Mouse (Mus musculus) forebrain, embryonic 14.5 days (tissue): ENCODE data around the gene Grin2d. TPM values are rescaled to one million over a fixed set of nuclear protein-coding genes. Genes with fewer than 3 reads are reported as not detected.
A peak's percentile ranks its signal among the peaks of the same experiment; 100 is the strongest.

ENCODE experiments used
- ATAC-seq: fragments of 200-750 bp; cut with Nextera tagmentation; 2 replicates; pipeline ENCODE4 v1.8.0; 2017; ENCODE audit warnings: mild to moderate bottlenecking, moderate library complexity
- DNase-seq: peaks from one replicate; pipeline ENCODE4 v3.0.0-alpha.2; 2015; ENCODE audit warnings: low spot score
- H3K27ac ChIP-seq: fragments of 300-500 bp; sonication (generic); 2 replicates; pipeline ENCODE4 v1.5.1; 2014; ENCODE audit warnings: low read depth, mild to moderate bottlenecking, control low read depth, low read length, moderate library complexity
- H3K27me3 ChIP-seq: fragments of 300-500 bp; sonication (generic); replicated peaks from 2 replicates; pipeline ENCODE4 v1.6.1; 2014; ENCODE audit warnings: low read length, control low read depth, mixed read lengths; ENCODE audit not compliant: control insufficient read depth, insufficient read depth
- H3K36me3 ChIP-seq: fragments of 300-500 bp; sonication (generic); 2 replicates; pipeline ENCODE4 v1.6.1; 2014; ENCODE audit warnings: low read length, control low read depth; ENCODE audit not compliant: control insufficient read depth, insufficient read depth
- H3K4me1 ChIP-seq: fragments of 300-500 bp; sonication (generic); 2 replicates; pipeline ENCODE4 v1.6.1; 2014; ENCODE audit warnings: antibody characterized with exemption, low read length, control low read depth; ENCODE audit not compliant: control insufficient read depth, insufficient read depth
- H3K4me2 ChIP-seq: fragments of 300-500 bp; sonication (generic); 2 replicates; pipeline ENCODE4 v1.6.1; 2014; ENCODE audit warnings: mild to moderate bottlenecking, control low read depth, low read length
- H3K4me3 ChIP-seq: fragments of 300-500 bp; sonication (generic); 2 replicates; pipeline ENCODE4 v1.5.1; 2014; ENCODE audit warnings: low read depth, low read length, control low read depth
- H3K9ac ChIP-seq: fragments of 300-500 bp; sonication (generic); 2 replicates; pipeline ENCODE4 v1.6.1; 2014; ENCODE audit warnings: mild to moderate bottlenecking, low read length, control low read depth, moderate library complexity
- H3K9me3 ChIP-seq: fragments of 300-500 bp; sonication (generic); replicated peaks from 2 replicates; pipeline ENCODE4 v1.6.1; 2016; ENCODE audit warnings: low read length, control low read depth, mixed read lengths; ENCODE audit not compliant: control insufficient read depth
- WGBS: fragments of 180-500 bp; shearing (Covaris S2); extraction: QIAGEN DNeasy Blood & Tissue Kit; methylation state at CpG from one replicate; pipeline ENCODE4 v1.1.7; 2014; 5-methylcytosine and 5-hydroxymethylcytosine counted together
- polyA plus RNA-seq: library from polyadenylated mRNA; unstranded; fragments of >200 nt; fragmentation: Nextera tagmentation; extraction: Ambion mirVana; gene quantifications from 2 replicates; pipeline ENCODE4 v1.2.1, GENCODE M21; 2014

Grin2d gene
- polyA plus RNA-seq, 1 experiment from 2014 or later = 0.52 TPM

GRCm38 (mm10) chr7:45812921-45813320, 65.3 kb downstream of the Grin2d start:
- ATAC-seq = no peak
- Histone ChIP-seq H3K27me3 (no peaks in the 10 kb centered on the region), H3K4me3 (peak overlapping the region; percentile 92), H3K4me2 (peak overlapping the region; percentile 94), H3K9ac (peak overlapping the region; percentile 100), H3K9me3 (no peaks in the 10 kb centered on the region), H3K27ac (no peak overlapping the region), H3K4me1 (peaks cover 21% of the 10 kb centered on the region), H3K36me3 (peaks cover 50% of the 10 kb centered on the region)
- DNase-seq = no peak
- 90% methylated on average over 8 of the region's 8 CpGs for WGBS

- H3K4me1 ChIP-seq = peaks cover 9% of the 10 kb centered on the region
- H3K27ac ChIP-seq = no peak overlapping the region
- H3K4me2 ChIP-seq = no peak overlapping the region
- H3K36me3 ChIP-seq = peaks cover 74% of the 10 kb centered on the region
- DNase-seq = no peak
- no peak overlapping the region for H3K9ac ChIP-seq
- H3K4me3 ChIP-seq = no peak overlapping the region
- WGBS = 88% methylated on average over 14 of the region's 14 CpGs
- ATAC-seq = no peak
- no peaks in the 10 kb centered on the region for H3K27me3 ChIP-seq
- H3K9me3 ChIP-seq = no peaks in the 10 kb centered on the region
Observed at GRCm38 (mm10) chr7:45809276-45810075, 68.7 kb downstream of the Grin2d start.

GRCm38 (mm10) chr7:45808471-45808870, 69.7 kb downstream of the Grin2d start:
- peaks cover 84% of the 10 kb centered on the region for H3K36me3 ChIP-seq
- H3K9ac ChIP-seq = no peak overlapping the region
- 38% methylated on average over 10 of the region's 11 CpGs for WGBS
- DNase-seq (no peak), ATAC-seq (no peak)
- H3K4me3 ChIP-seq = no peak overlapping the region
- H3K4me1 ChIP-seq = peaks cover 9% of the 10 kb centered on the region
- no peaks in the 10 kb centered on the region for H3K9me3 ChIP-seq
- no peak overlapping the region for H3K27ac ChIP-seq
- H3K27me3 ChIP-seq = no peaks in the 10 kb centered on the region
- no peak overlapping the region for H3K4me2 ChIP-seq

GRCm38 (mm10) chr7:45805941-45806340, 72.2 kb downstream of the Grin2d start:
- Histone ChIP-seq H3K27me3 (no peaks in the 10 kb centered on the region), H3K4me1 (no peaks in the 10 kb centered on the region), H3K27ac (no peak overlapping the region; the same call in 1 of the 2 replicates), H3K9ac (no peak overlapping the region), H3K4me2 (no peak overlapping the region), H3K9me3 (no peaks in the 10 kb centered on the region), H3K36me3 (peaks cover 86% of the 10 kb centered on the region), H3K4me3 (no peak overlapping the region)
- DNase-seq (no peak), ATAC-seq (no peak)
- WGBS = 67% methylated on average over 5 of the region's 5 CpGs

GRCm38 (mm10) chr7:45802551-45802950, 75.6 kb downstream of the Grin2d start:
- H3K36me3 ChIP-seq = peaks cover 75% of the 10 kb centered on the region
- DNase-seq (no peak), ATAC-seq (no peak)
- no peak overlapping the region for H3K4me3 ChIP-seq
- no peak overlapping the region for H3K9ac ChIP-seq
- H3K4me1 ChIP-seq = peaks cover 8% of the 10 kb centered on the region
- no peak overlapping the region for H3K4me2 ChIP-seq
- H3K27ac ChIP-seq = no peak overlapping the region
- H3K27me3 ChIP-seq = no peaks in the 10 kb centered on the region
- no peaks in the 10 kb centered on the region for H3K9me3 ChIP-seq
- 92% methylated on average over 6 of the region's 6 CpGs for WGBS

- Histone ChIP-seq H3K27me3 (0 out of 2 replicates have a peak, but pooled peaks cover 2% of the 10 kb centered on the region), H3K4me3 (no peak overlapping the region), H3K9ac (no peak overlapping the region), H3K4me2 (no peak overlapping the region), H3K4me1 (peaks cover 9% of the 10 kb centered on the region), H3K36me3 (peaks cover 71% of the 10 kb centered on the region), H3K9me3 (no peaks in the 10 kb centered on the region), H3K27ac (no peak overlapping the region)
- ATAC-seq (peak; percentile 67), DNase-seq (peak; percentile 93)
- WGBS = 3% methylated on average over 12 of the region's 12 CpGs
Observed at GRCm38 (mm10) chr7:45801348-45801747, 76.8 kb downstream of the Grin2d start.

GRCm38 (mm10) chr7:45800546-45801204, 77.5 kb downstream of the Grin2d start:
- Histone ChIP-seq H3K9ac (no peak overlapping the region), H3K4me1 (peaks cover 9% of the 10 kb centered on the region), H3K27ac (no peak overlapping the region), H3K36me3 (peaks cover 71% of the 10 kb centered on the region), H3K4me3 (no peak overlapping the region), H3K27me3 (0 out of 2 replicates have a peak, but pooled peaks cover 4% of the 10 kb centered on the region), H3K9me3 (no peaks in the 10 kb centered on the region), H3K4me2 (no peak overlapping the region)
- DNase-seq (no peak), ATAC-seq (0 out of 2 replicates have a peak, but pooled peaks have one; percentile 16)
- WGBS = 25% methylated on average over 24 of the region's 25 CpGs

GRCm38 (mm10) chr7:45800001-45800400, 78.2 kb downstream of the Grin2d start:
- Histone ChIP-seq H3K9ac (no peak overlapping the region), H3K4me1 (peaks cover 9% of the 10 kb centered on the region), H3K36me3 (peaks cover 77% of the 10 kb centered on the region), H3K27me3 (0 out of 2 replicates have a peak, but pooled peaks cover 4% of the 10 kb centered on the region), H3K9me3 (no peaks in the 10 kb centered on the region), H3K4me3 (no peak overlapping the region), H3K4me2 (no peak overlapping the region), H3K27ac (no peak overlapping the region)
- ATAC-seq (no peak), DNase-seq (no peak)
- 43% methylated on average over 7 of the region's 7 CpGs for WGBS

GRCm38 (mm10) chr7:45798931-45799330, 79.2 kb downstream of the Grin2d start:
- DNase-seq (no peak), ATAC-seq (no peak)
- Histone ChIP-seq H3K27me3 (0 out of 2 replicates have a peak, but pooled peaks cover 4% of the 10 kb centered on the region), H3K4me2 (no peak overlapping the region), H3K4me3 (no peak overlapping the region), H3K27ac (no peak overlapping the region), H3K4me1 (peaks cover 9% of the 10 kb centered on the region), H3K36me3 (peaks cover 81% of the 10 kb centered on the region), H3K9me3 (no peaks in the 10 kb centered on the region), H3K9ac (peak overlapping the region; percentile 58; the same call in 1 of the 2 replicates)
- 52% methylated on average over 7 of the region's 7 CpGs for WGBS
